Mouse (Mus musculus): Measurements from ENCODE around the gene Dclre1c.

DNA sequence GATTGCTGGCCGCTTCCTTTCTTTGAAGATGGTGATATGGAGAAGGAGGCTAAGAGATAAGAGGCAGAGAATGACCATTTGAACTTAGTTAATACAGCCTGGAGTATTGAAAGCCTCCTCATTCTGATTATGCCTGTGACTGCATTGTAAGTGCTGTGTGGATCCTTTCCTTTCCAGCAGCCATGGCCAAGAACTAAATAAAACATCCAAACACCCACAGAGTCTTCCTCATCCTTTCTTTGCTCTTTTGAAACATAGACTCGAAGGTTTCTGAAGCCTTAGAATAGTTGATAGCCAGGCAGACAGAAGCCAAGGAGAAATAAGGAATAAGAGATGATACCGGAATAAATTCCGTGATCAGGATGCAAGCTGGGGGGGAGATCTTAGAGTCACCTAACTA, 17.9 kb upstream of the Dclre1c start:
- TF ChIP-seq CTCF (IDR thresholded peaks at IDR 0.05; ENCODE audit: low read depth): no peak
- no peak for TF ChIP-seq EP300 (IDR thresholded peaks at IDR 0.05; ENCODE audit: low read depth)

Data from heart, postnatal 0 days (tissue).